8 mouse cellular contexts compared by ENCODE assay signal in genomic region chr9:60625895-60626294, GRCm38 (mm10).
A peak's percentile ranks its signal among the peaks of the same experiment; 100 is the strongest.
DNase-seq lines count a peak whose midpoint lies in the region; ATAC-seq and TF ChIP-seq lines count a peak whose summit lies in the region.

No protein-coding gene starts in this region.

- H3K9me3 ChIP-seq in hindbrain, embryonic 12.5 days (replicated peaks) = no peaks in the 10 kb centered on the region
- no peaks in the 10 kb centered on the region for H3K9me3 ChIP-seq in hindbrain, embryonic 10.5 days
- H3K9me3 ChIP-seq in liver, postnatal 0 days (ENCODE audit: low read length) = no peaks in the 10 kb centered on the region

- 83% methylated on average over 1 of the region's 2 CpGs for WGBS in hindbrain, embryonic 12.5 days
- 68% methylated on average over 2 of the region's 2 CpGs for WGBS in hindbrain, embryonic 10.5 days
- WGBS in liver, postnatal 0 days (ENCODE audit: insufficient replicate concordance) = 83% methylated on average over 1 of the region's 2 CpGs

- no peak for DNase-seq in hindbrain, embryonic 10.5 days (ENCODE audit: low spot score)
- peak; percentile 4 for DNase-seq in 416B (ENCODE audit: low read depth)
- DNase-seq in cerebellum, adult 8-10 months = peak; percentile 78
- no peak for DNase-seq in adrenal gland, postnatal 10 days
- DNase-seq in urinary bladder, postnatal 36 days (ENCODE audit: low spot score in 2 of 2) = no peak
- no peak for DNase-seq in liver, postnatal 0 days

- no peak overlapping the region for H3K4me3 ChIP-seq in hindbrain, embryonic 12.5 days
- no peak overlapping the region for H3K4me3 ChIP-seq in hindbrain, embryonic 10.5 days
- H3K4me3 ChIP-seq in liver, postnatal 0 days (ENCODE audit: low read depth, low read length) = no peak overlapping the region

- no peak for ATAC-seq in hindbrain, embryonic 12.5 days (ENCODE audit: low FRiP score)
- ATAC-seq in megakaryocyte progenitor cell, adult 5-6 weeks (replicated peaks; ENCODE audit: poor library complexity) = 0 out of 2 replicates have a peak, but pooled peaks have one; percentile 11
- no peak for ATAC-seq in liver, postnatal 0 days

- no peak for TF ChIP-seq CTCF in liver, postnatal 0 days (IDR thresholded peaks at IDR 0.05; ENCODE audit: low read depth)

- no peak overlapping the region for H3K9ac ChIP-seq in hindbrain, embryonic 12.5 days
- H3K9ac ChIP-seq in liver, postnatal 0 days (replicated peaks) = no peak overlapping the region

- H3K27ac ChIP-seq in hindbrain, embryonic 12.5 days = peak overlapping the region; percentile 48; the same call in 1 of the 2 replicates
- no peak overlapping the region for H3K27ac ChIP-seq in hindbrain, embryonic 10.5 days
- H3K27ac ChIP-seq in liver, postnatal 0 days (ENCODE audit: low read depth) = no peak overlapping the region

- TF ChIP-seq EP300 in liver, postnatal 0 days (IDR thresholded peaks at IDR 0.05; ENCODE audit: low read depth) = no peak

- H3K36me3 ChIP-seq in hindbrain, embryonic 12.5 days = no peaks in the 10 kb centered on the region
- H3K36me3 ChIP-seq in hindbrain, embryonic 10.5 days = 0 out of 2 replicates have a peak, but pooled peaks cover 3% of the 10 kb centered on the region
- H3K36me3 ChIP-seq in liver, postnatal 0 days (replicated peaks; ENCODE audit: insufficient read depth, low read length) = no peaks in the 10 kb centered on the region

- H3K4me2 ChIP-seq in hindbrain, embryonic 12.5 days (replicated peaks) = no peak overlapping the region
- H3K4me2 ChIP-seq in liver, postnatal 0 days (ENCODE audit: low read depth, low read length) = no peak overlapping the region

- peaks cover 12% of the 10 kb centered on the region for H3K4me1 ChIP-seq in hindbrain, embryonic 12.5 days
- peaks cover 14% of the 10 kb centered on the region for H3K4me1 ChIP-seq in hindbrain, embryonic 10.5 days (replicated peaks)
- no peaks in the 10 kb centered on the region for H3K4me1 ChIP-seq in liver, postnatal 0 days (ENCODE audit: insufficient read depth)

- H3K27me3 ChIP-seq in hindbrain, embryonic 12.5 days = no peaks in the 10 kb centered on the region
- no peaks in the 10 kb centered on the region for H3K27me3 ChIP-seq in hindbrain, embryonic 10.5 days (ENCODE audit: insufficient read depth, poor library complexity, severe bottlenecking)
- H3K27me3 ChIP-seq in liver, postnatal 0 days (ENCODE audit: insufficient read depth, low read length) = 0 out of 2 replicates have a peak, but pooled peaks cover 2% of the 10 kb centered on the region

Comparison
In these comparisons a context has a peak if more than half of its experiments do, and no peak if none do; other contexts are left out.
1. DNase-seq: peak in 416B (single experiment) and cerebellum, adult 8-10 months (single experiment); none in hindbrain, embryonic 10.5 days (single experiment), adrenal gland, postnatal 10 days (single experiment), urinary bladder, postnatal 36 days (0 of 2) and liver, postnatal 0 days (single experiment).